Mouse (Mus musculus) heart, postnatal 36 days (tissue): ENCODE measurements around the gene Cst8. TPM values are rescaled to one million over a fixed set of nuclear protein-coding genes. Genes with fewer than 3 reads are reported as not detected.

Experiments
- total RNA-seq, 2 experiments: library from RNA; stranded (reverse); gene quantifications; 2 replicates each; pipeline ENCODE4 v1.2.3; 2021

Cst8 gene
- total RNA-seq, 2 experiments from 2014 or later: not detected

Other genes with a start within 250 kb of the Cst8 start
- gene Nxt1, start 126.2 kb upstream of the Cst8 start, total RNA-seq: 10 to 100 TPM in 1 of 2 experiments, 1 to 10 TPM in 1; 7.1 to 10.2 TPM
- 10 to 100 TPM; 23.0 to 26.3 TPM for gene Gzf1, start 117.8 kb upstream of the Cst8 start, total RNA-seq
- gene Napb, start 66.3 kb upstream of the Cst8 start, total RNA-seq: 1 to 10 TPM; 1.1 to 1.2 TPM
- gene Cstl1, start 48.4 kb upstream of the Cst8 start, total RNA-seq: not detected
- not detected for gene Cst11, start 27.3 kb upstream of the Cst8 start, total RNA-seq
- not detected for gene 8030411F24Rik, start 16.8 kb upstream of the Cst8 start, total RNA-seq
- not detected for gene Cst12, start 9.4 kb upstream of the Cst8 start, total RNA-seq
- not detected for gene Cst13, start 21.3 kb downstream of the Cst8 start, total RNA-seq
- gene Cst9, start 36.4 kb downstream of the Cst8 start, total RNA-seq: 1 to 10 TPM in 1 of 2 experiments, under 1 TPM in 1; 0.68 to 1.2 TPM
- under 1 TPM in 1 of 2 experiments, not detected in 1; 0.70 TPM for gene 9230104L09Rik, start 66.3 kb downstream of the Cst8 start, total RNA-seq
- 1,000 to 10,000 TPM; 1,014 to 1,057 TPM for gene Cst3, start 76.9 kb downstream of the Cst8 start, total RNA-seq
- gene Gm1330, start 204.5 kb downstream of the Cst8 start, total RNA-seq: not detected
- gene Gm10750, start 218.5 kb downstream of the Cst8 start, total RNA-seq: not detected